Mouse (Mus musculus): Measurements from ENCODE around the gene Slit3. TPM values are rescaled to one million over a fixed set of nuclear protein-coding genes. Genes with fewer than 3 reads are reported as not detected.

The Slit3 gene
- total RNA-seq, 2 experiments from 2014 or later, result 9.5 to 13.2 TPM

- DNase-seq, result no peak
Measured at GRCm38 (mm10) chr11:35535027-35535426, 414.0 kb downstream of the Slit3 start.

- no peak for DNase-seq
Measured at GRCm38 (mm10) chr11:35537128-35538088, 416.4 kb downstream of the Slit3 start.

GRCm38 (mm10) chr11:35542731-35543130, 421.7 kb downstream of the Slit3 start:
- DNase-seq, result no peak

GRCm38 (mm10) chr11:35544112-35545064, 423.4 kb downstream of the Slit3 start:
- DNase-seq, result no peak

- DNase-seq, result no peak
Measured at GRCm38 (mm10) chr11:35546081-35546822, 425.2 kb downstream of the Slit3 start.

- no peak for DNase-seq
Measured at GRCm38 (mm10) chr11:35550036-35550435, 429.0 kb downstream of the Slit3 start.

- no peak for DNase-seq
Measured at GRCm38 (mm10) chr11:35556192-35556591, 435.2 kb downstream of the Slit3 start.

- DNase-seq, result no peak
Measured at GRCm38 (mm10) chr11:35557476-35557875, 436.5 kb downstream of the Slit3 start.

- no peak for DNase-seq
Measured at GRCm38 (mm10) chr11:35558311-35558710, 437.3 kb downstream of the Slit3 start.

GRCm38 (mm10) chr11:35559386-35559785, 438.4 kb downstream of the Slit3 start:
- DNase-seq, result no peak

GRCm38 (mm10) chr11:35561760-35562159, 440.7 kb downstream of the Slit3 start:
- DNase-seq, result no peak

- DNase-seq, result no peak
Measured at GRCm38 (mm10) chr11:35565322-35565721, 444.3 kb downstream of the Slit3 start.

GRCm38 (mm10) chr11:35566686-35567085, 445.7 kb downstream of the Slit3 start:
- no peak for DNase-seq

- DNase-seq, result no peak
Measured at GRCm38 (mm10) chr11:35569126-35569916, 448.3 kb downstream of the Slit3 start.

- DNase-seq, result no peak
Measured at GRCm38 (mm10) chr11:35569957-35570356, 448.9 kb downstream of the Slit3 start.

GRCm38 (mm10) chr11:35571910-35572309, 450.9 kb downstream of the Slit3 start:
- DNase-seq, result no peak

- DNase-seq, result no peak
Measured at GRCm38 (mm10) chr11:35578796-35579195, 457.8 kb downstream of the Slit3 start.

- no peak for DNase-seq
Measured at GRCm38 (mm10) chr11:35582591-35582990, 461.6 kb downstream of the Slit3 start.

- DNase-seq, result no peak
Measured at GRCm38 (mm10) chr11:35583633-35584032, 462.6 kb downstream of the Slit3 start.

GRCm38 (mm10) chr11:35587174-35587959, 466.3 kb downstream of the Slit3 start:
- DNase-seq, result peak; percentile 48
